Mouse (Mus musculus) myocyte (in vitro differentiated cells): ENCODE data around the gene Napb.

Experiments
- POLR2A ChIP-seq: IDR thresholded peaks from one replicate; pipeline ENCODE4 v1.6.1; 2011; ENCODE audit warnings: low read depth, mild to moderate bottlenecking, control low read depth, moderate library complexity; ENCODE audit not compliant: insufficient read length
- TCF12 ChIP-seq: IDR thresholded peaks from one replicate; pipeline ENCODE4 v1.6.1; 2011; ENCODE audit warnings: mild to moderate bottlenecking, control low read depth; ENCODE audit not compliant: poor library complexity, insufficient read depth, severe bottlenecking

- TF ChIP-seq POLR2A, result no peak
- TF ChIP-seq TCF12, result no peak
Observed at GRCm38 (mm10) chr2:148743846-148744407, 11.7 kb upstream of the Napb start.
